Mouse (Mus musculus) MEL (cell line): ENCODE results near the gene Plxnd1. TPM values are rescaled to one million over a fixed set of nuclear protein-coding genes. Genes with fewer than 3 reads are reported as not detected.
A peak's percentile ranks its signal among the peaks of the same experiment; 100 is the strongest.

ENCODE experiments used
- DNase-seq: peaks from one replicate; pipeline ENCODE4 v3.0.0; 2011; ENCODE audit warnings: low read depth, low spot score
- H3K27ac ChIP-seq: 2 replicates; pipeline ENCODE4 v1.5.1; 2012; ENCODE audit warnings: low read depth, mild to moderate bottlenecking, control low read depth, low read length, moderate library complexity; ENCODE audit not compliant: control insufficient read depth
- H3K27me3 ChIP-seq, 2 experiments: fragments of 150-350 bp in 1 of 2; sonication (generic) in 1 of 2; 2 replicates each; pipeline ENCODE4 v1.6.1; 2012; ENCODE audit warnings: low read length in 2 of 2, mild to moderate bottlenecking in 2 of 2, improper control_type of control experiment in 1 of 2, moderate library complexity in 1 of 2; ENCODE audit not compliant: insufficient read depth in 2 of 2, control insufficient read depth in 1 of 2
- H3K36me3 ChIP-seq, 2 experiments: 2 replicates each; pipeline ENCODE4 v1.6.1; 2012 to 2014; ENCODE audit warnings: low read length in 2 of 2, improper control_type of control experiment in 1 of 2, inconsistent platforms in 1 of 2, mild to moderate bottlenecking in 1 of 2; ENCODE audit not compliant: insufficient read depth in 2 of 2, control insufficient read depth in 1 of 2
- H3K4me1 ChIP-seq, 2 experiments: fragments of 150-350 bp in 1 of 2; sonication (generic) in 1 of 2; 2 replicates each; pipeline ENCODE4 v1.6.1; 2012; ENCODE audit warnings: low read length in 2 of 2, improper control_type of control experiment in 1 of 2, mild to moderate bottlenecking in 1 of 2; ENCODE audit not compliant: insufficient read depth in 2 of 2, control insufficient read depth in 1 of 2
- H3K4me3 ChIP-seq, 2 experiments: fragments of 150-350 bp in 1 of 2; sonication (generic) in 1 of 2; 2 replicates each; pipeline ENCODE4 v1.5.1; 2012; ENCODE audit warnings: low read depth in 2 of 2, low read length in 2 of 2, mild to moderate bottlenecking in 2 of 2, moderate library complexity in 2 of 2, control low read depth in 1 of 2, improper control_type of control experiment in 1 of 2; ENCODE audit not compliant: control insufficient read depth in 1 of 2, insufficient read depth in 1 of 2
- H3K79me2 ChIP-seq: 2 replicates; pipeline ENCODE4 v1.6.1; 2012; ENCODE audit warnings: mild to moderate bottlenecking, low read length, moderate library complexity; ENCODE audit not compliant: control insufficient read depth, poor library complexity, insufficient read depth
- H3K9ac ChIP-seq: 2 replicates; pipeline ENCODE4 v1.6.1; 2012; ENCODE audit warnings: low read depth, mild to moderate bottlenecking, control low read depth, low read length, moderate library complexity; ENCODE audit not compliant: control insufficient read depth, poor library complexity, severe bottlenecking
- H3K9me3 ChIP-seq: fragments of 150-350 bp; sonication (generic); replicated peaks from 2 replicates; pipeline ENCODE4 v1.6.1; 2012; ENCODE audit warnings: mild to moderate bottlenecking, low read length, improper control_type of control experiment, moderate library complexity; ENCODE audit not compliant: insufficient read depth
- BHLHE40 ChIP-seq: IDR thresholded peaks from 2 replicates; pipeline ENCODE4 v1.6.1; 2012; ENCODE audit warnings: low read depth, mild to moderate bottlenecking, inconsistent platforms, low read length, improper control_type of control experiment, borderline replicate concordance
- CHD1 ChIP-seq: IDR thresholded peaks from 2 replicates; pipeline ENCODE4 v1.6.1; 2012; ENCODE audit warnings: low read depth, mild to moderate bottlenecking, inconsistent platforms, low read length, improper control_type of control experiment
- CHD2 ChIP-seq: IDR thresholded peaks from 2 replicates; pipeline ENCODE4 v1.6.1; 2011; ENCODE audit warnings: low read length, improper control_type of control experiment
- CTCF ChIP-seq, 3 experiments: IDR thresholded peaks in 2 of 3; conservative IDR thresholded peaks in 1 of 3; 2 replicates each; pipeline ENCODE4 v1.5.1; 2011 to 2012; ENCODE audit warnings: low read length in 3 of 3, low read depth in 2 of 3, mild to moderate bottlenecking in 2 of 3, improper control_type of control experiment in 1 of 3, inconsistent platforms in 1 of 3, mixed read lengths in 1 of 3, moderate library complexity in 1 of 3; ENCODE audit not compliant: control insufficient read depth in 1 of 3, insufficient read depth in 1 of 3, poor library complexity in 1 of 3, severe bottlenecking in 1 of 3
- E2F4 ChIP-seq: IDR thresholded peaks from 2 replicates; pipeline ENCODE4 v1.6.1; 2011; ENCODE audit warnings: low read depth, low read length, improper control_type of control experiment, borderline replicate concordance
- EP300 ChIP-seq, 2 experiments: IDR thresholded peaks; 2 replicates each; pipeline ENCODE4 v1.6.1; 2011; ENCODE audit warnings: improper control_type of control experiment in 2 of 2, low read length in 2 of 2, low read depth in 1 of 2, mild to moderate bottlenecking in 1 of 2
- ETS1 ChIP-seq: IDR thresholded peaks from 2 replicates; pipeline ENCODE4 v1.6.1; 2012; ENCODE audit warnings: low read depth, mild to moderate bottlenecking, inconsistent platforms, low read length, improper control_type of control experiment, moderate library complexity
- GATA1 ChIP-seq: IDR thresholded peaks from 2 replicates; pipeline ENCODE4 v1.6.1; 2011; ENCODE audit warnings: low read depth, low read length, improper control_type of control experiment
- HCFC1 ChIP-seq: IDR thresholded peaks from 2 replicates; pipeline ENCODE4 v1.6.1; 2012; ENCODE audit warnings: low read depth, mild to moderate bottlenecking, inconsistent platforms, low read length, improper control_type of control experiment, moderate library complexity
- JUND ChIP-seq: IDR thresholded peaks from 2 replicates; pipeline ENCODE4 v1.6.1; 2011; ENCODE audit warnings: low read depth, mild to moderate bottlenecking, improper control_type of control experiment, low read length
- MAFK ChIP-seq: IDR thresholded peaks from 2 replicates; pipeline ENCODE4 v1.6.1; 2011; ENCODE audit warnings: low read depth, mild to moderate bottlenecking, low read length, improper control_type of control experiment, borderline replicate concordance
- MAX ChIP-seq: IDR thresholded peaks from 2 replicates; pipeline ENCODE4 v1.6.1; 2011; ENCODE audit warnings: low read length, improper control_type of control experiment
- MEF2A ChIP-seq: IDR thresholded peaks from 2 replicates; pipeline ENCODE4 v1.6.1; 2014; ENCODE audit warnings: low read depth, mild to moderate bottlenecking, inconsistent platforms, low read length, improper control_type of control experiment; ENCODE audit not compliant: poor library complexity, insufficient replicate concordance, severe bottlenecking; ENCODE audit errors: extremely low read depth
- MYC ChIP-seq: IDR thresholded peaks from 2 replicates; pipeline ENCODE4 v1.6.1; 2011; ENCODE audit warnings: low read depth, mild to moderate bottlenecking, low read length, improper control_type of control experiment, moderate library complexity
- NRF1 ChIP-seq: IDR thresholded peaks from 2 replicates; pipeline ENCODE4 v1.6.1; 2014; ENCODE audit warnings: low read depth, mild to moderate bottlenecking, inconsistent platforms, low read length, improper control_type of control experiment, moderate library complexity; ENCODE audit not compliant: poor library complexity, insufficient read depth, severe bottlenecking
- RCOR1 ChIP-seq: IDR thresholded peaks from 2 replicates; pipeline ENCODE4 v1.6.1; 2012; ENCODE audit warnings: low read depth, mild to moderate bottlenecking, inconsistent platforms, low read length, improper control_type of control experiment
- SIN3A ChIP-seq: IDR thresholded peaks from 2 replicates; pipeline ENCODE4 v1.6.1; 2012; ENCODE audit warnings: low read length, improper control_type of control experiment, inconsistent platforms
- TAL1 ChIP-seq: IDR thresholded peaks from 2 replicates; pipeline ENCODE4 v1.6.1; 2012; ENCODE audit warnings: mild to moderate bottlenecking, inconsistent platforms, low read length, moderate library complexity, mixed read lengths
- UBTF ChIP-seq: IDR thresholded peaks from 2 replicates; pipeline ENCODE4 v1.6.1; 2012; ENCODE audit warnings: low read depth, mild to moderate bottlenecking, inconsistent platforms, low read length, improper control_type of control experiment, moderate library complexity, borderline replicate concordance; ENCODE audit not compliant: insufficient read depth
- USF1 ChIP-seq: IDR thresholded peaks from 2 replicates; pipeline ENCODE4 v1.6.1; 2014; ENCODE audit warnings: low read depth, mild to moderate bottlenecking, inconsistent platforms, low read length, improper control_type of control experiment, moderate library complexity
- USF2 ChIP-seq, 2 experiments: IDR thresholded peaks; 2 replicates each; pipeline ENCODE4 v1.6.1; 2011 to 2012; ENCODE audit warnings: improper control_type of control experiment in 2 of 2, low read length in 2 of 2, borderline replicate concordance in 1 of 2, inconsistent platforms in 1 of 2, low read depth in 1 of 2, mild to moderate bottlenecking in 1 of 2; ENCODE audit not compliant: insufficient read depth in 1 of 2
- ZC3H11A ChIP-seq: IDR thresholded peaks from 2 replicates; pipeline ENCODE4 v1.6.1; 2012; ENCODE audit warnings: low read depth, mild to moderate bottlenecking, inconsistent platforms, low read length, improper control_type of control experiment
- ZKSCAN1 ChIP-seq: IDR thresholded peaks from 2 replicates; pipeline ENCODE4 v1.6.1; 2012; ENCODE audit warnings: low read depth, mild to moderate bottlenecking, inconsistent platforms, low read length, improper control_type of control experiment, moderate library complexity
- ZMIZ1 ChIP-seq: IDR thresholded peaks from 2 replicates; pipeline ENCODE4 v1.6.1; 2012; ENCODE audit warnings: low read depth, mild to moderate bottlenecking, inconsistent platforms, low read length, improper control_type of control experiment, moderate library complexity
- ZNF384 ChIP-seq: IDR thresholded peaks from 2 replicates; pipeline ENCODE4 v1.6.1; 2012; ENCODE audit warnings: low read depth, mild to moderate bottlenecking, inconsistent platforms, low read length, improper control_type of control experiment
- polyA plus RNA-seq, 2 experiments: library from polyadenylated mRNA; stranded (reverse) in 1 of 2; unstranded in 1 of 2; fragments of >175 nt in 1 of 2; fragments of >200 nt in 1 of 2; gene quantifications; 2 replicates each; pipeline versions ENCODE4 v1.2.1 to v1.2.4; 2012; ENCODE audit warnings: low replicate concordance in 2 of 2, low read depth in 1 of 2; ENCODE audit not compliant: insufficient read length in 2 of 2, insufficient read depth in 1 of 2, missing spikeins in 1 of 2
- total RNA-seq: library from RNA; depleted of rRNA; stranded (reverse); fragments of 300-350 nt; gene quantifications from 2 replicates; pipeline ENCODE4 v1.2.3, GENCODE M21; 2012

Gene Plxnd1
- total and polyA plus RNA-seq, 3 experiments = 4.8 to 19.2 TPM; not detected in 1

DNA sequence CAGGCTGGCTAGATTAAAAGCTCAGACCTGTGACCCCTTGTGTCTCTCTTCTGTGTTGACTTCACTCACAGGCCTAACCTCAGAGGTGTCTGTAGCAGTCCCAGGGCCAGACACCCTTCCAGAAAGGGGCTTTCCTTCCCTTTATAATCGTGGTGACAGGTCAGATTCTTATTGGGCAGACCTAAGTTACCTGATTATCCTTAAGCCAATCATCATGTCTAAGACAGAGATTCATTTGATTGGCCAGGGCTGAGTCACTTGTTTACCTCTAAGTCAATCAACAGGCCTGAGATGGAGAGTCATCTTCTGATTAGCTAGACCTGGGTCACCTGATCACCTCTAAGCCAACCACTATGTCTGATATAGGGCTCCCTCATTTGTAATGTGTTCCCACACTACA is 56.0 kb downstream of the Plxnd1 start:
- H3K4me3 ChIP-seq = no peak overlapping the region
- H3K9me3 ChIP-seq = no peaks in the 10 kb centered on the region
- DNase-seq = peak; percentile 50
- H3K36me3 ChIP-seq = peaks cover 0 to 11% of the 10 kb centered on the region in 2 experiments; a peak in 2 of 4 replicates
- H3K27ac ChIP-seq = no peak overlapping the region
- no peak for TF ChIP-seq MAX
- peak; percentile 36; the same call in 1 of the 2 replicates for TF ChIP-seq USF1
- no peak for TF ChIP-seq JUND
- no peaks in the 10 kb centered on the region for H3K79me2 ChIP-seq
- no peaks in the 10 kb centered on the region for H3K27me3 ChIP-seq
- H3K9ac ChIP-seq = no peak overlapping the region
- H3K4me1 ChIP-seq = peaks cover 2 to 19% of the 10 kb centered on the region in 2 experiments

DNA sequence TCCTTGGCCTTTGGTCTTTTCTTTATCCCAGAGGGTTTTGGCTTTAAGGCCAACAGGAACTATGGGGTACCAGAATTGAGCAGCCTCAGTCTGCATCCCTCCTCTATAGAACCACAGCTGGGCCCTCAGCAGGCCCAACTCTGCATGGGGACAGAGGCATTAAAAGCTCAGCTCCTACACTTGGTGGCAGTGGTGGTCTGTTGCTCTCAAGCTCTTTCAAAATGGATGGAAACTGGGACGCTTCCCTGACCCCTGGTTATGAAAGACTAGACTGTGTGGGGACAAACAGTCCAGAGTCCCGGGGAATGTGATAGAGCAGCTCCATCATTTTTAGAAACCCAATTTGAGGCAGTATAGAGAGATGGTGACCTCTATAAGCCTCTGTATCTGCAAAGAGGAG is 56.8 kb downstream of the Plxnd1 start:
- no peak for DNase-seq
- no peaks in the 10 kb centered on the region for H3K27me3 ChIP-seq
- no peak overlapping the region for H3K4me3 ChIP-seq
- H3K36me3 ChIP-seq = peaks cover 0 to 9% of the 10 kb centered on the region in 2 experiments; a peak in 2 of 4 replicates
- H3K9me3 ChIP-seq = no peaks in the 10 kb centered on the region
- H3K4me1 ChIP-seq = peaks cover 2 to 11% of the 10 kb centered on the region in 2 experiments
- no peak overlapping the region for H3K9ac ChIP-seq
- H3K79me2 ChIP-seq = no peaks in the 10 kb centered on the region
- no peak overlapping the region for H3K27ac ChIP-seq
- TF ChIP-seq CTCF (IDR thresholded peaks at IDR 0.05 in 2 of 3, conservative IDR thresholded peaks at IDR 0.05 in 1 of 3; ENCODE audit: control insufficient read depth in 1 of 3, insufficient read depth in 1 of 3, low read depth in 2 of 3, low read length in 3 of 3, poor library complexity in 1 of 3, severe bottlenecking in 1 of 3) (no peak), USF1 (no peak), MAFK (no peak), CHD2 (no peak), RCOR1 (no peak), EP300 (IDR thresholded peaks at IDR 0.05; ENCODE audit: low read depth in 1 of 2, low read length in 2 of 2) (no peak), MEF2A (no peak), MAX (no peak), E2F4 (no peak), SIN3A (no peak), USF2 (IDR thresholded peaks at IDR 0.05; ENCODE audit: borderline replicate concordance in 1 of 2, insufficient read depth in 1 of 2, low read depth in 1 of 2, low read length in 2 of 2) (no peak), ZNF384 (no peak)

DNA sequence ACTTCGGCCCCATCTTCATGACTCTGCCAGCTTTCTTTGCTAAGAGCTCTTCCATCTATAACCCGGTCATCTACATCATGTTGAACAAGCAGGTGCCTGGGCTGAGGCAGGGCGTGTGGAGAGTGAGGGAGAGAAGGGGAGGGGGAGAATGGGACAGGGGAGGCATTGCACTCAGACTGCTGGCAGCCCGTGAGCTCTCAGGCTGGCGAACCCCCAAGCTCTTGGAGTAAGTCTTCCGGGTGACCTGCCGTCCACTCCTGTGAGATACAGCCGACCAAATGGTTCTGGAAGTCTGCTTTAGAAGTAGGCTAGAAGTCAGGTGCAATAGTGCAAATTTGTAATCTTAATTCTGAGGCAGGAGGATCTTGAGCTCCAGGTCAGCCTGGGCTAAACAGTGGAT is 59.3 kb downstream of the Plxnd1 start:
- no peak overlapping the region for H3K9ac ChIP-seq
- no peak overlapping the region for H3K4me3 ChIP-seq
- H3K27me3 ChIP-seq = no peaks in the 10 kb centered on the region
- TF ChIP-seq ZKSCAN1 (no peak), ZC3H11A (no peak), ZMIZ1 (no peak), MEF2A (no peak), UBTF (no peak), NRF1 (no peak), BHLHE40 (no peak), MYC (no peak), ETS1 (no peak), MAX (no peak), HCFC1 (no peak), GATA1 (no peak), CHD1 (no peak), TAL1 (no peak)
- TF ChIP-seq, all 39 proteins: peak for 0
- no peak overlapping the region for H3K27ac ChIP-seq
- no peak for DNase-seq
- H3K79me2 ChIP-seq = no peaks in the 10 kb centered on the region
- H3K4me1 ChIP-seq = 0 out of 4 replicates have a peak, but pooled peaks cover 0 to under 1% of the 10 kb centered on the region in 2 experiments
- H3K36me3 ChIP-seq = no peaks in the 10 kb centered on the region
- H3K9me3 ChIP-seq = no peaks in the 10 kb centered on the region
